Mouse (Mus musculus): ENCODE results near the gene Dlx2. TPM values are rescaled to one million over a fixed set of nuclear protein-coding genes. Genes with fewer than 3 reads are reported as not detected.
A peak's percentile ranks its signal among the peaks of the same experiment; 100 is the strongest.

Gene Dlx2
- polyA plus RNA-seq, 1 experiment from 2014 or later, result 8.5 TPM

DNA sequence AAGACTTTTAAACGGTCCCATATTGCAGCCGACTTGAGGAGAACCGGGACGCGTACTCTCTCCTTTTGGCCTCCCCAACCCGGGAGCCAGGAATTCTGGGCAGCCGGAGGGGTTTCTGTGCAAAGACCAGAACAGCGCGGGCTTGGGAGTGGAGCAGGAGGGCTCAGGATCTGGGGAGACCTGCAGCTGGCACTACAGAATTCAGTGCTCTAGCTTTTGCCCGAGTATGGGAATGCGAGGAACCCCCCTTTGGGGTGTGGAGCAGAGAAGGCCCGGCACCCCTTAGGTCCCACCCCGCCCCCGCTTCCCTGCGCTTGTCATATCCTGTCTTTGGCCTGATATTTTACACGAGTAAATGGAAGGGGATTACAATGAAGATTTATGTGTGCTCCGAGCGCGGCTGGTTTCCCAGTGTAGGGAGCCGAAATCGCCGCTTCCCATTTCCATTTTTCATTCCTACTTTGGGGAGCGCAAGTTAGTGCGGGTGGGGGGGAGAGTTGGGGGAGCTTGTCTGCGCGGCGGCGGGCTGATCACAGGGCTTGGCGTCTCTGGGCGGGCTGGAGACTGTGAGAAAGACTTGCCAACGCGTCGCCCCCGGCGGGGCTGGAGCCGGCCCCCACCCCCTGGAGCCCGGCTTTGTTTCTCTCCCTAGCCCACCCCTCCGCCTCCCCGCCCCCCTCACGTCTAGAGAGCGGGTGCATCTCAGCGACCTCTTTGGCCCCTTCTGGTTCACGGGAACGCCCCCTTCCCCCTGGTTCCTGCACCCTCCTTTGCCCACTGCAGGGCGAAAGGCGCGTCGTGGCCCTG lies 5.7 kb downstream of the Dlx2 start:
- H3K27me3 ChIP-seq, result peaks cover 88% of the 10 kb centered on the region
- H3K4me2 ChIP-seq (replicated peaks), result peak overlapping the region; percentile 57
- H3K9me3 ChIP-seq (replicated peaks), result no peaks in the 10 kb centered on the region
- ATAC-seq (ENCODE audit: insufficient number of reproducible peaks, low FRiP score, low TSS enrichment, low read depth), result no peak
- WGBS, result under 1% methylated on average over 44 of the region's 48 CpGs
- H3K4me1 ChIP-seq, result peaks cover 49% of the 10 kb centered on the region
- peak overlapping the region; percentile 15; the same call in 1 of the 2 replicates for H3K9ac ChIP-seq
- H3K4me3 ChIP-seq (replicated peaks), result peak overlapping the region; percentile 34
- H3K27ac ChIP-seq (replicated peaks), result peak overlapping the region; percentile 76
- H3K36me3 ChIP-seq, result no peaks in the 10 kb centered on the region

DNA sequence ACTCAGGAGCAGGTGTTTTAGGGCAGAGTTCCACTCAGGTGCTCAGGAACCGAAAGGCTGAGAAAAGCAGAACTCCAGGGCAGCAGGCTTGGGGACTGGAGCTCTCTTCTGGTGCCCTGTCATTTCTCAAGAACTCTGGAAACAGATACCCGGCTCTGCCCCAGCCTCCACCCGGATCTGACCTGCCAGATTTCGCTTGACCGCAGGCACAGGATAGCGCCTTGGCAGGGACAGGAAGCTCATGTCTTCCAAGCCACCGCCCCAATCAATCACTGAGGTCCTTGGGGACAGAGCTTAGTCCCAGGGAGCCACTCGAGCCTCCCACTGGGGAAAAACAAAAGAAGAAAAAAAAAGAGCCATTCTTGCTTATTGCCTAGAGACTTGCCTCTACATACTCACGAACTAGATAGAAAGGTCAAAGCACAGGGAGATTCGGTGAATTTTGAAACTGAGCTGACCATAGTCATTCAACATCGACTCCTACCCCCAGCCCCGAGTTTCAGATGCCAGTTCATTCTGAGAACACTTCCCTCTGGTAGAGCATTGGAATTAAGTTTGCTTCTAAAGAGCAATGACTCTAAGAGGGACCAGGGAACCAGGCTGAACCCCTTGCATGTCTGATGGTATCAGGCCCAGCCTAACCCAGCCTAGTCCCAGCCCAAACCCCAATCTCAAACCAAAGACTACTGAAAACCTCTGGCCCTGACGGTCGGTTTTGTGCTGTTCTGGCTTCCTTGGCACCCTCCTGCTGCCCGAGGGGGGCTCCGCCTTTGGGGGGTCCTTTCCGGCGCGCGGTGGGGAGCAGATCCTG lies 12.1 kb downstream of the Dlx2 start:
- Histone ChIP-seq H3K4me2 (replicated peaks) (0 out of 2 replicates have a peak overlapping the region, but pooled peaks have one; percentile 8), H3K9me3 (replicated peaks) (no peaks in the 10 kb centered on the region), H3K27ac (replicated peaks) (no peak overlapping the region), H3K4me1 (peaks cover 32% of the 10 kb centered on the region), H3K27me3 (peaks cover 92% of the 10 kb centered on the region), H3K36me3 (no peaks in the 10 kb centered on the region), H3K4me3 (replicated peaks) (no peak overlapping the region), H3K9ac (no peak overlapping the region)
- ATAC-seq (ENCODE audit: insufficient number of reproducible peaks, low FRiP score, low TSS enrichment, low read depth), result no peak
- 7% methylated on average over 20 of the region's 20 CpGs for WGBS

DNA sequence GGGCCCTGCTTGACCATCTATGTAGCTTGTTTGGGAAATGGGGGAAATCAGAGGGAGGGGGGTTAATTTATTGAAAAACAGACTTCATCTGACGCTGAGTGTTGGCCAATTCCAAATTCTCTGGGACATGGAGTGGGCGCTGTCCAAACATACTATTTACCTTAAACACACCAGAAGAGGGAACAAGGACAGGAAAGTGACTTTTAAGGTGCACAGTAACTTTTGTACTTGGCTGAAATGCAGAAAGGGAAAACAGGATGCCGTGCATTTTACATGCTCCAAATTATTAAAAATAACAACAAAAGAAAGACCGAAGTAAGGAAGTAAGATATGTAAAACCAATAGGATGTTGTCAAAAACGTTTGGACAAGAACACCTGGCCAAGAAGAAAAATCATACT lies 13.5 kb downstream of the Dlx2 start:
- H3K9me3 ChIP-seq (replicated peaks), result no peaks in the 10 kb centered on the region
- H3K36me3 ChIP-seq, result no peaks in the 10 kb centered on the region
- WGBS, result 16% methylated on average over 5 of the region's 5 CpGs
- H3K27me3 ChIP-seq, result peaks cover 92% of the 10 kb centered on the region
- no peak for ATAC-seq (ENCODE audit: insufficient number of reproducible peaks, low FRiP score, low TSS enrichment, low read depth)
- peak overlapping the region; percentile 53; the same call in 1 of the 2 replicates for H3K4me3 ChIP-seq (replicated peaks)
- H3K9ac ChIP-seq, result no peak overlapping the region
- no peak overlapping the region for H3K4me2 ChIP-seq (replicated peaks)
- H3K4me1 ChIP-seq, result peaks cover 38% of the 10 kb centered on the region
- H3K27ac ChIP-seq (replicated peaks), result no peak overlapping the region

DNA sequence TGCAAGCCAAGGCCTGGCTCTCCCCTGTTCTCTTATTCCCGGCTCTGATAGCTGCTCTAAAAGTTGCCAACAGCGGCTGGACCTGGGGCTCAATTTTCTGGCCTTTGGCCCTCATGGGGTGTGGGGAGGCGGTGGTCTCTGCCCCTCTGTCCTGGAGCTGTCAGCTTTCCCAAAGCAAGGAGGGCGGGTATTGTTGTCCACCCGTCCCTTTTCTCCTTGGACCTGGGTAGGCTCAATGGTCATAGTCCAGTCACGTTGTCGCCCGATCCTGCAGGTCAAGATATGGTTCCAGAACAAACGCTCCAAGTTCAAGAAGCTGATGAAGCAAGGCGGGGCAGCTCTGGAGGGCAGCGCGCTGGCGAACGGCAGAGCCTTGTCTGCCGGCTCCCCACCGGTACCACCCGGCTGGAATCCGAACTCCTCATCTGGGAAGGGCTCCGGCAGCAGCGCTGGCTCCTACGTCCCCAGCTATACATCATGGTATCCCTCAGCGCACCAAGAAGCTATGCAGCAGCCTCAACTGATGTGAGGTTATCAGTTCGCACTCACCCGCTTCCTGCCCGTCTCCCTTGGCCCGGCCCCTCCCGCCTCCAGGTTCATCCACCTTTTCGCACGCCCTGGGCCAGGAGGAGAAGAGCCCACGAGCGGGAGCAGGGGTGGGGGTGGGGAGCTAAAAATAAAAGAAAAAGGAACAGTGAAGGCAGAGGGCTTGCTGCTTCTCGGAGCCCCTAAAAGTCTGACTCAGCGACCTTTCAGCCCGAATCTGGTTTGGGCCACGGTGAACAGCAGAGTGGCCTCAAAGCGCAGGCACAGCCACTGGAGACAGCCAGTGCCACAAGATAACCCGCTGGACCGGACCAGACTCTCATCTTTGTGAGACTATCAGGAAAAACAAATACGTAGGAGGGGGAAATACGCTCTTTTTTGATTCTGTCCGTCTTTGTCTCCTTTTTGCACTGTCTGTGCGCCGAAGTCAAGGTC lies 14.3 kb downstream of the Dlx2 start:
- ATAC-seq (ENCODE audit: insufficient number of reproducible peaks, low FRiP score, low TSS enrichment, low read depth), result no peak
- H3K4me3 ChIP-seq (replicated peaks), result peak overlapping the region; percentile 53
- H3K27me3 ChIP-seq, result peaks cover 92% of the 10 kb centered on the region
- WGBS, result 7% methylated on average over 43 of the region's 43 CpGs
- peaks cover 38% of the 10 kb centered on the region for H3K4me1 ChIP-seq
- H3K36me3 ChIP-seq, result no peaks in the 10 kb centered on the region
- peak overlapping the region; percentile 88 for H3K4me2 ChIP-seq (replicated peaks)
- H3K9me3 ChIP-seq (replicated peaks), result no peaks in the 10 kb centered on the region
- H3K27ac ChIP-seq (replicated peaks), result no peak overlapping the region
- no peak overlapping the region for H3K9ac ChIP-seq

DNA sequence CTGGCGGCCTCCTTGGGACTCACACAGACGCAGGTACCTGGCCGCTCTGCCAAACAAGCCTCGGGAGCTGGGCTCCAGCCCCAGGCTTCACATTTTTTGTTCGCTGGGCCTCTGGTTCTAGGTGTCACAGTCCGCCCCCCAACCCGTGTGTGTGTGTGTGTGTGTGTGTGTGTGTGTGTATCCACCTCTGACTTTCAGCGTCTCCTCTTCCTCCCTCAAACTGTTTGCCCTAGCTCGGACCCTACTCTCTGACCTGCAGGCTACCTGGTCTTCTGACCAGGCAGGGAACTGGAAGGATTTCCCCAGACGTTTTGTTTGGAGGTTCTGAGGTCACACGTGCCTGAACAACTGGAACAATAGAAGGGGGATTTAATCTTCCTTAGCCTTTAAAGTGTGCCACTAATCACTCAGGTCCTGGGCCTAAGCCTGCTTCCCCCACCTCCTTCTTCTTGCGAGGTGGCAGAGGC lies 15.4 kb downstream of the Dlx2 start:
- Histone ChIP-seq H3K4me3 (replicated peaks) (peak overlapping the region; percentile 53), H3K27ac (replicated peaks) (no peak overlapping the region), H3K4me2 (replicated peaks) (peak overlapping the region; percentile 88; the same call in 1 of the 2 replicates)

DNA sequence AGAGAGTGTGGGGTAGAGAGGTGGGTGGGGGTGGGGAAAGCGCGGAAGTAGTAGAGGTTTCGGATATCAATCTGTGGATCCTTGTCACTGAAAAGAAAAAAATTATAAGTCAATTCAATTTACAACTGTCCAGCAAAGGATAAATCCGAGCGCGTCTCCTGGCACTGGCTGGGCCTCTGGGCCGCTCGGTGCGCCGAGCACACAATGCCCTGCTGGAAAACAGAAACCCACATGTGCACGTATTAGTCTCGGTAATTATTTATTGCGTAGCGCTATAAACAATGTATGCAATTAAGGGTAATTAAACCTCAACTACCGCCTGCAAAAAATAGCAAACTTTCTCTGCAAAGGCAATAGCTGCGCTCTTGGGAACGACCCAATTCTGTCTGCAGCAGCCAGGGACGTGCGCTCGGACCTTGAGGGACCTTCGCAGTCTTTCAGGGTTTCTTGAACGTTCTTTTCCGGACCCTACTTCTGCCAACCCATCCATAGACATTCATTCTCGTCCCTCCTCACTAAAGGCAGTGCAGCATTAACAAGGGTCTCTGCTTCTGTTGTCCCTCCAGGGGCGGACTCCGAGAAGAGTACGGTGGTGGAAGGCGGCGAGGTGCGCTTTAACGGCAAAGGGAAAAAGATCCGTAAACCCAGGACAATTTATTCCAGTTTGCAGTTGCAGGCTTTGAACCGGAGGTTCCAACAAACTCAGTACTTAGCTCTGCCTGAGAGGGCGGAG lies 16.0 kb downstream of the Dlx2 start:
- WGBS, result 3% methylated on average over 34 of the region's 34 CpGs
- Histone ChIP-seq H3K9ac (peak overlapping the region; percentile 18; the same call in 1 of the 2 replicates), H3K27me3 (peaks cover 96% of the 10 kb centered on the region), H3K4me3 (replicated peaks) (peak overlapping the region; percentile 53), H3K4me1 (peaks cover 38% of the 10 kb centered on the region), H3K36me3 (no peaks in the 10 kb centered on the region), H3K4me2 (replicated peaks) (peak overlapping the region; percentile 88), H3K27ac (replicated peaks) (0 out of 2 replicates have a peak overlapping the region, but pooled peaks have one; percentile 2), H3K9me3 (replicated peaks) (no peaks in the 10 kb centered on the region)
- ATAC-seq (ENCODE audit: insufficient number of reproducible peaks, low FRiP score, low TSS enrichment, low read depth), result no peak

More for the DNA sequence above, 15.4 kb downstream of the Dlx2 start:
- Histone ChIP-seq H3K4me1 (peaks cover 38% of the 10 kb centered on the region), H3K9me3 (replicated peaks) (no peaks in the 10 kb centered on the region), H3K9ac (no peak overlapping the region), H3K27me3 (peaks cover 94% of the 10 kb centered on the region), H3K36me3 (no peaks in the 10 kb centered on the region)
- 6% methylated on average over 12 of the region's 12 CpGs for WGBS
- no peak for ATAC-seq (ENCODE audit: insufficient number of reproducible peaks, low FRiP score, low TSS enrichment, low read depth)

DNA sequence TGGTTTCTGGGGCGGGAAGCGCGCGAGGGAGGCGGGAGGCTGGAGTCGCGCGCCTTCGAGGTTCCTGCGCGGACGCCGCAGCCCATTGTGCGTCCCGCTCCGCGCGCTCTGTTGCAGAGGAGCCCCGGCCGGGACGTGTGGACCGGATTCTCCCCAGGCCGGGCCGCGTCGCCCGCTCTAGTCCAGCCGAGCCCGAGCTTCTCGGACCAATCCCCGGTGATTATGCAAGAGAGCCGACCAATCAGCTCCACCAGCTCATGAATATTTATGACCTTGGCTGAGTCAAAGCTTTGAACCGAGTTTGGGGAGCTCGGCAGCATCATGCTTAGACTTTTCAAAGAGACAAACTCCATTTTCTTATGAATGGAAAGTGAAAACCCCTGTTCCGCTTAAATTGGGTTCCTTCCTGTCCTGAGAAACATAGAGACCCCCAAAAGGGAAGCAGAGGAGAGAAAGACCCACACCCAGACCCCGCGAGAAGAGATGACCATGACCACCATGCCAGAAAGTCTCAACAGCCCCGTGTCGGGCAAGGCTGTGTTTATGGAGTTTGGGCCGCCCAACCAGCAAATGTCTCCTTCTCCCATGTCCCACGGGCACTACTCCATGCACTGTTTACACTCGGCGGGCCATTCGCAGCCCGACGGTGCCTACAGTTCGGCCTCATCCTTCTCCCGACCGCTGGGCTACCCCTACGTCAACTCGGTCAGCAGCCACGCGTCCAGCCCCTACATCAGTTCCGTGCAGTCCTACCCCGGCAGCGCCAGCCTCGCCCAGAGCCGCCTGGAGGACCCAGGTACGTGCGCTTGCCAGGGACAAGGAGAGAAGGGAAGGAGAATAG lies 16.8 kb downstream of the Dlx2 start:
- H3K9me3 ChIP-seq (replicated peaks), result no peaks in the 10 kb centered on the region
- peak overlapping the region; percentile 35 for H3K9ac ChIP-seq
- peak overlapping the region; percentile 71 for H3K27ac ChIP-seq (replicated peaks)
- peak overlapping the region; percentile 53 for H3K4me3 ChIP-seq (replicated peaks)
- peaks cover 97% of the 10 kb centered on the region for H3K27me3 ChIP-seq
- peaks cover 38% of the 10 kb centered on the region for H3K4me1 ChIP-seq
- no peaks in the 10 kb centered on the region for H3K36me3 ChIP-seq
- WGBS, result under 1% methylated on average over 60 of the region's 60 CpGs
- peak; percentile 90 for ATAC-seq (ENCODE audit: insufficient number of reproducible peaks, low FRiP score, low TSS enrichment, low read depth)
- peak overlapping the region; percentile 88 for H3K4me2 ChIP-seq (replicated peaks)

DNA sequence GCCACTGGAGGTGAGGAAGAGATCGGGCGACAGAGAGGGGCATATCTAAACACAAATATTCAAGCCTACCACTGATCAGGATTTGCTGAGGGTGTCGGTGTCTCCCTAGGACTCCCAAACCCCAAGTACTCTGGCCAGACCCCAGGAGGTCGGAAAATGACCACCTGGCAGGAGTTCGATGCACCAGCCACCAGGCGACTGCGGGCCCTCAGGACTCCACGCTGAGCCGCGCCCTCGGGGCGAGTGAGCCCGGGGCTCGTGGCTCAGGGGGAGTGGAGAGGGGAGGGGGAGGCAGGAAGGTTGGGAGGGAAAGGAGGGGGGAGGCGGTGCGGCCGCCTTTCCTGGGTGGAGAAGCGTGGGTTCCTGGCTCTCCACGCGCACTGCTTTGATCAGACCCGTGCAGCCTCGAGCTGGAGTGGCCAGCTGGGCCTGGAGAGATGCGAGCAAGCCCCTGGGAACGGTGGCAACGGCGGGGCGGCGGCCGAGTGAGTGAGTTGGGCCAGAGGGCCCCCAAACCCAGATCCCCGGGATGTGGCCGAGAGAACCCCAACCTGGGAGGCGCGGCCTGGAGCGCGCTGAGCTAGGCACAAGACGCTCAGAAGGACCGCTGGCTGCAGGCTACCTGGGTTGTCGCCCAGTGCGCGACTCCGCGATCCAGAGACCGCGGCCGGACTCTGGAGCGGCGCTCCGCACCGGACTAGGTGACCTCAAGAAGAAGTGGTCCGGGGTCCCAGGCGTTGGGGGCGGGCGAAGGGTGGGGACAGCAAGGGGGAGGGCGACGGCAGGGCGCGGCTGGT lies 17.6 kb downstream of the Dlx2 start:
- Histone ChIP-seq H3K4me3 (replicated peaks) (peak overlapping the region; percentile 53), H3K9ac (peak overlapping the region; percentile 35), H3K36me3 (no peaks in the 10 kb centered on the region), H3K27me3 (peaks cover 96% of the 10 kb centered on the region), H3K9me3 (replicated peaks) (no peaks in the 10 kb centered on the region), H3K4me2 (replicated peaks) (peak overlapping the region; percentile 88), H3K4me1 (peaks cover 38% of the 10 kb centered on the region), H3K27ac (replicated peaks) (peak overlapping the region; percentile 71)
- ATAC-seq (ENCODE audit: insufficient number of reproducible peaks, low FRiP score, low TSS enrichment, low read depth), result peak; percentile 35
- WGBS, result under 1% methylated on average over 56 of the region's 57 CpGs
